Mouse (Mus musculus) frontal cortex, postnatal 25 days (tissue): ENCODE results near the gene Sftpa1.

Experiments
- DNase-seq, 2 experiments: peaks; one replicate each; pipeline ENCODE4 v3.0.0; 2022; ENCODE audit warnings: low spot score in 2 of 2

The Sftpa1 gene

GRCm38 (mm10) chr14:41131540-41131939 is at the start of gene Sftpa1:
Sftpa1 (plus strand) TSS chr14:41131782.
- DNase-seq, result no peak

GRCm38 (mm10) chr14:41082408-41082807 is 49.2 kb upstream of the Sftpa1 start:
- DNase-seq, result no peak

- DNase-seq, result no peak
Observed at GRCm38 (mm10) chr14:41087509-41087908, 44.1 kb upstream of the Sftpa1 start.

- no peak for DNase-seq
Observed at GRCm38 (mm10) chr14:41090777-41091176, 40.8 kb upstream of the Sftpa1 start.

GRCm38 (mm10) chr14:41094114-41094513 is 37.5 kb upstream of the Sftpa1 start:
- DNase-seq, result no peak

GRCm38 (mm10) chr14:41096296-41096860 is 35.2 kb upstream of the Sftpa1 start:
- DNase-seq, result no peak

GRCm38 (mm10) chr14:41098726-41099125 is 32.9 kb upstream of the Sftpa1 start:
- DNase-seq, result no peak

GRCm38 (mm10) chr14:41100712-41101111 is 30.9 kb upstream of the Sftpa1 start:
- DNase-seq, result no peak

GRCm38 (mm10) chr14:41101242-41101641 is 30.3 kb upstream of the Sftpa1 start:
- DNase-seq, result no peak

GRCm38 (mm10) chr14:41102269-41102668 is 29.3 kb upstream of the Sftpa1 start:
- DNase-seq, result no peak

GRCm38 (mm10) chr14:41104853-41105444 is 26.6 kb upstream of the Sftpa1 start, which contains the start of gene Mat1a:
Mat1a (plus strand) TSS chr14:41105035.
- DNase-seq, result no peak

GRCm38 (mm10) chr14:41111031-41111668 is 20.4 kb upstream of the Sftpa1 start:
- DNase-seq, result no peak

- no peak for DNase-seq
Observed at GRCm38 (mm10) chr14:41112944-41113343, 18.6 kb upstream of the Sftpa1 start.

GRCm38 (mm10) chr14:41116271-41116670 is 15.3 kb upstream of the Sftpa1 start:
- no peak for DNase-seq

- DNase-seq, result no peak
Observed at GRCm38 (mm10) chr14:41124683-41125082, 6.9 kb upstream of the Sftpa1 start.

- peak; percentile 8 to 9 for DNase-seq
Observed at GRCm38 (mm10) chr14:41127997-41128396, 3.6 kb upstream of the Sftpa1 start.

GRCm38 (mm10) chr14:41137006-41137405 is 5.4 kb downstream of the Sftpa1 start:
- DNase-seq, result no peak

- DNase-seq, result no peak
Observed at GRCm38 (mm10) chr14:41140686-41141085, 9.1 kb downstream of the Sftpa1 start.

- no peak for DNase-seq
Observed at GRCm38 (mm10) chr14:41146035-41146434, 14.5 kb downstream of the Sftpa1 start.

- no peak for DNase-seq
Observed at GRCm38 (mm10) chr14:41146922-41147321, 15.3 kb downstream of the Sftpa1 start.

- DNase-seq, result no peak
Observed at GRCm38 (mm10) chr14:41147356-41147755, 15.8 kb downstream of the Sftpa1 start.

GRCm38 (mm10) chr14:41151220-41151898 is 19.8 kb downstream of the Sftpa1 start, which contains the start of gene Mbl1:
Mbl1 (plus strand) TSS chr14:41151458.
- no peak for DNase-seq

- no peak for DNase-seq
Observed at GRCm38 (mm10) chr14:41160076-41160475, 28.5 kb downstream of the Sftpa1 start.
